Mouse (Mus musculus): Measurements from ENCODE around the gene Wfdc5. TPM values are rescaled to one million over a fixed set of nuclear protein-coding genes. Genes with fewer than 3 reads are reported as not detected.
"Not testable (repeated sequence)": the region's sequence is repeated elsewhere in the genome, so short reads cannot be mapped to it uniquely, and the experiment has no call there.

Gene Wfdc5
- total RNA-seq (2021), result not detected

GRCm38 (mm10) chr2:164182692-164183255 lies at the start of gene Wfdc5:
TSS of gene Wfdc5 (minus strand) at chr2:164182742.
- DNase-seq (ENCODE audit: extremely low spot score in 1 of 2, low spot score in 2 of 2), result no peak
- intact Hi-C loops (cut with DNase I), result no loop called here

DNA sequence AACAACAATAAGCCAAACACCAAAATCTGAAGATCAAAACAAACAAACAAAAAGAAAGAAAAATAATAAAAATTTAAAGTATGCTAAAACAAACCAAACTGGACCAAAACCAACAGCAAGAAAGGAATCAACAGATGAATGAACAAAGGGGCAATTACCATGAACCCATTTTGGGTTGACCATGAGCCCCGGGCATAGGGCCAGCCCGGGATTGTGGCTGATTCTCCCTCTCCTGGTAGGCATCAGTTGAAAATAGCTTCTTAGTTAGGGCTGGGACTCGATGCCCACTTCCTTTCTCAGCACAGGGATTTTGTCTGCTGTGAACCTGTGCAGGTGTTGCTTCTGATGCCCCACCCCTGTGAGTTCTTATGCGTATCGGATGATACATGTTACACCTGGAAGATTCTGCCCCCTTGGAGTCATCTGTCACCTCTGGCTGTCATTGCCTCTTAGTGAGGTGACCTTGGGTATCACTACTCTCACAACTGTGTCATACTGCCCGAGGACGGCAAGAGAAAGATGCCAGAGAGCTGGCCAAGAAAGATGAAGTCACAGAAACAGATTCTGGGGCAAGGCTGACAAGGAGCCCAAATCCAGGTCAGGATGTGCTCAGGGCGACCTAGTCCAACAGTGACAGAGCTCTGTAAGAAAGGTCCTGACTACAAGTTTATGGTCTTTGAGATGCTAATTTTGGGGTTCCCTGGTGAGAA lies 46.0 kb upstream of the Wfdc5 start:
- no peak for DNase-seq (ENCODE audit: extremely low spot score in 1 of 2, low spot score in 2 of 2)
- intact Hi-C loops (cut with DNase I), result no loop called here

DNA sequence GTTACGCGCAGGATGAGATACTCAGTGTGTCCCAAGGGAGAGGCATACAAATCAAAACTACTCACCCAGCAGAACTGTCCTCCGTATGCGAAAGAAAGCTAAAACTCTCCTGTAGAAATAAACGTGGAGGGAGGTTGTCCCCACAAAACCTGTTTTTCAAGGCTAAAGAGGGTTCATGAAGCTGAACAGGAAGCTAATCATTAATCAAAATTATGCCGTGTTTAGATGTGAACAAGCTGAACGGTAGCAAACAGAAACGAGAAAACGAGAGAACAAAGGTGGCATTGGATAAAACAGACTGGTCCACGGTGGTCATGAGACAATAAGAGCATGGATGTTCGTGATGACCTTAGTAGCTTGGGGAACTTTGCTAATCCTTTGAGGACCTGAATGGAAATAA lies 39.0 kb upstream of the Wfdc5 start, which contains the start of gene Wfdc15b:
TSS of gene Wfdc15b (minus strand) at position 139 of the 400 bp plus-strand sequence.
- no peak for DNase-seq (ENCODE audit: extremely low spot score in 1 of 2, low spot score in 2 of 2)
- intact Hi-C loops (cut with DNase I), result no loop called here

GRCm38 (mm10) chr2:164219295-164219694 lies 36.8 kb upstream of the Wfdc5 start:
- DNase-seq (ENCODE audit: extremely low spot score in 1 of 2, low spot score in 2 of 2), result no peak

DNA sequence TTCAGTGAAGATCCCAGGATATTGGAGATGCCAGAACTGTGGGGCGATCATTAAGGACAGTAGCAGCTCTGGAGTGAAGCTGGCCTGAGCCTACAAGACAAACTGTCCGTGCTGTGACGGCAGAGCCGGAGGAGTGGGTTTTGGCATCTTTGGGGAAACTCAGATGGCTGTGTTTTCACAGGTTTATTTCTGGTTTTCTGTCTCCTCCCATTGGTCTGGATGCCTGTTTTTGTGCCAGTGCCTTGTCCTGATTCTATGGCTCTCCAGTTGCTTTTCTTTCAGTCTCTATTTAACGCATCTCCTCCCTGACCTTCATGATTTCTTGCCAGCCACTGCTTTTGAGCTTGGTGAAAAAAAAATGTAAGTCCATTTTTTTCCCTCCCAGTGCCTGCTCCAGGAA lies 30.2 kb upstream of the Wfdc5 start:
- DNase-seq (ENCODE audit: extremely low spot score in 1 of 2, low spot score in 2 of 2), result no peak
- intact Hi-C loops (cut with DNase I), result no loop called here

More at GRCm38 (mm10) chr2:164219295-164219694, 36.8 kb upstream of the Wfdc5 start:
- intact Hi-C loops (cut with DNase I), result no loop called here

GRCm38 (mm10) chr2:164210892-164211291 lies 28.4 kb upstream of the Wfdc5 start:
- intact Hi-C loops (cut with DNase I), result no loop called here

GRCm38 (mm10) chr2:164206676-164207075 lies 24.1 kb upstream of the Wfdc5 start:
- no peak for DNase-seq (ENCODE audit: extremely low spot score in 1 of 2, low spot score in 2 of 2)
- intact Hi-C loops (cut with DNase I), result no loop called here

More at GRCm38 (mm10) chr2:164210892-164211291, 28.4 kb upstream of the Wfdc5 start:
- DNase-seq (ENCODE audit: extremely low spot score in 1 of 2, low spot score in 2 of 2), result no peak

GRCm38 (mm10) chr2:164206011-164206410 lies 23.5 kb upstream of the Wfdc5 start:
- intact Hi-C loops (cut with DNase I); DNase-seq (ENCODE audit: extremely low spot score in 1 of 2, low spot score in 2 of 2): not testable (repeated sequence)

DNA sequence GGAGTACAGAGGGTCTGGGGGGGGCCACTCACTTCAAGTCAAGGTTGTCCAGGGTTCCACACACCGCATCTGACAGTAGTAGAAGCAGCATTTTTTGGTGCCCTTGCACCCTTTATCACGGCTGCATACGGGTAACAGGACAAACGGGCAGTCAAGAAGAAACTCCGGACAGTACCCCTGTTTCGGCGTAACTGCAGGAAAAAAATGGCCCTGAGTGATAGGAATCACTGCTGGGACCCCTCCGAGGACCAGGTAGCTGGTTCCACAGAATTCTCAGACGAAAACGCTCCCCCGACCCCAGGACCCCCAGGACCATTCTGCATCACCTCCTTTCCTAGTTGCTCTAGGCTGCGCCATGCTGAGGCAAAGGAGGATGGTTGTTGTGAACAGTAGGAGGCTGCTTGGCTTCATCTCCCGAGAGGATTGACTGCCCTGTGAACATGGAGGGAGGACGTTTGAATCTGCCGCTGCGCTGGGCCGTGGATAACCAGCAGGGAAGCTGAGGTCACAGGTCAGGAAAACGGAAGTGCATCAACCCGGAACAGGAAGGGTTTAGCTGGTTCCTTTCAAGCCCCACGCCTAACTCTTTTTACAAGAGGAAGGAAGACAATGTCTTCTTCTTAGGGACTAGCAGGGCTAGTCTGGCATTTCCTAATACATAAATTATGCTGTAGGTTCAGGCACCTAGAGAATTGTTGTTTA lies 17.2 kb upstream of the Wfdc5 start, which contains the start of gene Wfdc15a:
TSS of gene Wfdc15a (minus strand) at position 505 of the 702 bp plus-strand sequence.
- DNase-seq (ENCODE audit: extremely low spot score in 1 of 2, low spot score in 2 of 2), result no peak
- intact Hi-C loops (cut with DNase I), result no loop called here

DNA sequence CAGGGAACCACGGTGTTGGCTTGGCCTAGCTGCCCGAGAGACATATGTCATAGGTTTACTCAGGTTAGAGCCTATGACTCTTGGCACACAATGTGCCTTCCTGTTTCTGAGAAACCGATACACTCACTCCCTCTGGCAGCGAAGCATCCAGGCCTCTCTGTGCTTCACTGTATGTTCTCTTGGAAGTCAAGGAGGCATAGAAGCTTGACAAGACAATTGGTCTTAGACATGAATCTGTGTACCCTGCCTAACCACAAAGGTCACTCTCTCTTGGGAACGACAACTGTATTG lies 14.1 kb upstream of the Wfdc5 start:
- intact Hi-C loops (cut with DNase I), result no loop called here
- no peak for DNase-seq (ENCODE audit: extremely low spot score in 1 of 2, low spot score in 2 of 2)

DNA sequence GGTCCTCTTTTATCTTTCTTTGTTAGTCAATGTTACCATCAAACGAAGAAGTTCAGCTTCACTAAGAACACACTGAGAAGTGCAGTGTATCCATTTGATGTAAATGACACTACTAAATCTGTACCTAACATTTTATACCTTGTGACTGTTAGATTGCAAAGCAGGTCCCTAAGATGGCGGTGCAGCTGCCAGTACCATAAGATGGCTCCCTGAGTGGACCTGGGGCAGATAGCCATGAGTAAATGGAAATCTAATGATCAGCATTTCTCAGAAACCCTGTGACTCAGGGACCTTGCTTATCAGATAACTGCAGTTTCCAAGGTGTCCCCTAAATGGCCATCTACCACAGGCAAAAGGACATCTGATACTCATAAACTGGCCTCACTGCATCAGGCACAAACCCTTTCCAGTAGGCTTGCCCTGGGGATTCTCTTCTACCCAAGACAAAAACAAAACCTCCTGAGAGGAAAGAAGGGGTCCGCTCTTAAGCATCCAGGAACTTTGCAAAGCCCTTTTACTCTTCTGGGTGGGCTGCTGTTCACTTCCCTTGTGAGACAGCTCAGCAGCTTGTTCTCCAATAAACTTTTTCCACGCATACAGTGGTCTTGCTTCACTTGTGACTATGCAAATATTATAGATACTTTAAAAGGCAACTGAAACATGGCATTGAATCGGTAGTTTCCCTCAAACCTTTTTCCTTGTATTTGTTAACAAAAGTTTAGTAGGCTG lies 13.6 kb upstream of the Wfdc5 start:
- intact Hi-C loops (cut with DNase I), result no loop called here
- no peak for DNase-seq (ENCODE audit: extremely low spot score in 1 of 2, low spot score in 2 of 2)

- no peak for DNase-seq (ENCODE audit: extremely low spot score in 1 of 2, low spot score in 2 of 2)
- intact Hi-C loops (cut with DNase I), result no loop called here
Observed at GRCm38 (mm10) chr2:164194959-164195630, 12.6 kb upstream of the Wfdc5 start.

- DNase-seq (ENCODE audit: extremely low spot score in 1 of 2, low spot score in 2 of 2), result no peak
- intact Hi-C loops (cut with DNase I), result no loop called here
Observed at GRCm38 (mm10) chr2:164192279-164192678, 9.7 kb upstream of the Wfdc5 start.

GRCm38 (mm10) chr2:164190576-164190975 lies 8.0 kb upstream of the Wfdc5 start, which contains the start of gene Wfdc12:
TSS of gene Wfdc12 (minus strand) at chr2:164190608.
- intact Hi-C loops (cut with DNase I), result no loop called here
- DNase-seq (ENCODE audit: extremely low spot score in 1 of 2, low spot score in 2 of 2), result no peak

GRCm38 (mm10) chr2:164188722-164189121 lies 6.2 kb upstream of the Wfdc5 start:
- intact Hi-C loops (cut with DNase I), result no loop called here

DNA sequence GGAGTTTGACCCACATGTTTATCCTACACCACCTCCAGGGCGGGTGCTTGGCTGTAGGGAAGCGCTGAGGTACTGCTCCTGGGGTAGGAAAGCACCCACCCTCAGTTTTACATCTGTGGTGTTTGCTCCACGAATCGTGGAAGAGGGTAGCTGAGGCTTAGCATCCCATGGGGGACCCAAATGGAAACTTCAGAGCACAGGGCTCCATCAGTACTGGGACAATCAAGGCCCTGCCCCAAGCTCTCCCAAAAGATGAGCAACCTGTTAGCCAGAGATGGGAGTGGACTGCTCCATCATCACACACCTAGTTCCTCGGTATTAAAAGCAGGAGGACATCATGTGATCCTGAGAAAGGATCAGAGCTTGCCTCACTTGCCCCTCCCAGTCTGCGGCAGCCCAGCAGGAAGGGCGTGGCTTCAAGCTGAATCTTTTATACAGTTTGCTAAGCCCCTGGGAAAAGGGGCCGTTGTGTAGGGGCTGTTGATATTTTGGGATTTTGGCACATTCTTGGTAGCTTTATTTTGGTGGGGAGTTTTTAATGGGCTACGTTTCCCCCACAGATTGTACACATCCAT lies 1.7 kb upstream of the Wfdc5 start:
- intact Hi-C loops (cut with DNase I), result no loop called here
- DNase-seq (ENCODE audit: extremely low spot score in 1 of 2, low spot score in 2 of 2), result no peak

More at GRCm38 (mm10) chr2:164188722-164189121, 6.2 kb upstream of the Wfdc5 start:
- no peak for DNase-seq (ENCODE audit: extremely low spot score in 1 of 2, low spot score in 2 of 2)

GRCm38 (mm10) chr2:164183340-164183739 lies 798 bp upstream of the Wfdc5 start:
- intact Hi-C loops (cut with DNase I), result no loop called here
- DNase-seq (ENCODE audit: extremely low spot score in 1 of 2, low spot score in 2 of 2), result no peak

GRCm38 (mm10) chr2:164180770-164181169 lies 1.8 kb downstream of the Wfdc5 start:
- DNase-seq (ENCODE audit: extremely low spot score in 1 of 2, low spot score in 2 of 2), result no peak
- intact Hi-C loops (cut with DNase I), result no loop called here

All from left cerebral cortex, postnatal 10 days (tissue).